Mouse (Mus musculus) liver, embryonic 14.5 days (tissue): Measurements from ENCODE around the gene Acvr1b. TPM values are rescaled to one million over a fixed set of nuclear protein-coding genes. Genes with fewer than 3 reads are reported as not detected.

Experiments used
- ATAC-seq: fragments of 200-750 bp; cut with Nextera tagmentation; 2 replicates; pipeline ENCODE4 v1.8.0; 2017; ENCODE audit warnings: moderate number of reproducible peaks, mild to moderate bottlenecking, moderate library complexity; ENCODE audit not compliant: insufficient read depth
- DNase-seq, 3 experiments: peaks; one replicate each; pipeline ENCODE4 v3.0.0-alpha.2; 2012 to 2013; ENCODE audit warnings: low read depth in 3 of 3, low spot score in 3 of 3
- H3K27ac ChIP-seq: fragments of 300-500 bp; sonication (generic); 2 replicates; pipeline ENCODE4 v1.5.1; 2014; ENCODE audit warnings: moderate library complexity, mild to moderate bottlenecking, control low read depth, inconsistent platforms
- H3K27me3 ChIP-seq: fragments of 300-500 bp; sonication (generic); 2 replicates; pipeline ENCODE4 v1.6.1; 2014; ENCODE audit warnings: mild to moderate bottlenecking, low read length, moderate library complexity; ENCODE audit not compliant: control insufficient read depth, insufficient read depth
- H3K36me3 ChIP-seq: fragments of 300-500 bp; sonication (generic); replicated peaks from 2 replicates; pipeline ENCODE4 v1.6.1; 2014; ENCODE audit warnings: low read depth; ENCODE audit not compliant: control insufficient read depth, insufficient read depth
- H3K4me1 ChIP-seq, 2 experiments: fragments of 200-500 bp in 1 of 2; fragments of 300-500 bp in 1 of 2; sonication (generic) in 1 of 2; replicated peaks; 2 replicates each; pipeline ENCODE4 v1.6.1; 2012 to 2014; ENCODE audit warnings: antibody characterized with exemption in 1 of 2, inconsistent platforms in 1 of 2, low read length in 1 of 2; ENCODE audit not compliant: control insufficient read depth in 2 of 2, insufficient read depth in 2 of 2
- H3K4me2 ChIP-seq: fragments of 300-500 bp; sonication (generic); 2 replicates; pipeline ENCODE4 v1.6.1; 2014; ENCODE audit warnings: low read depth, mild to moderate bottlenecking, control low read depth, moderate library complexity
- H3K4me3 ChIP-seq, 2 experiments: fragments of 200-500 bp in 1 of 2; fragments of 300-500 bp in 1 of 2; sonication (generic) in 1 of 2; 2 replicates each; pipeline ENCODE4 v1.5.1; 2012 to 2014; ENCODE audit warnings: low read depth in 2 of 2, low read length in 2 of 2, mild to moderate bottlenecking in 2 of 2, control low read depth in 1 of 2, inconsistent platforms in 1 of 2, moderate library complexity in 1 of 2; ENCODE audit not compliant: insufficient read depth in 1 of 2
- H3K9ac ChIP-seq: fragments of 300-500 bp; sonication (generic); replicated peaks from 2 replicates; pipeline ENCODE4 v1.6.1; 2014; ENCODE audit warnings: mild to moderate bottlenecking, control low read depth, moderate library complexity
- H3K9me3 ChIP-seq: fragments of 300-500 bp; sonication (generic); 2 replicates; pipeline ENCODE4 v1.6.1; 2016; ENCODE audit warnings: low read length, mixed read lengths; ENCODE audit not compliant: control insufficient read depth
- CTCF ChIP-seq: IDR thresholded peaks from 2 replicates; pipeline ENCODE4 v1.5.1; 2016; ENCODE audit warnings: antibody characterized with exemption, low read depth, control low read depth
- EP300 ChIP-seq: IDR thresholded peaks from 2 replicates; pipeline ENCODE4 v1.6.1; 2016; ENCODE audit warnings: antibody characterized with exemption, low read depth
- WGBS: fragments of 180-500 bp; shearing (Covaris S2); extraction: QIAGEN DNeasy Blood & Tissue Kit; methylation state at CpG from one replicate; pipeline ENCODE4 v1.1.7; 2014; ENCODE audit not compliant: insufficient replicate concordance; 5-methylcytosine and 5-hydroxymethylcytosine counted together
- polyA plus RNA-seq, 2 experiments: library from polyadenylated mRNA; depleted of rRNA in 1 of 2; stranded (reverse) in 1 of 2; unstranded in 1 of 2; fragments of >200 nt; fragmentation: Nextera tagmentation in 1 of 2; extraction: Ambion mirVana in 1 of 2; gene quantifications; 2 replicates each; pipeline versions ENCODE4 v1.2.1 to v1.2.3; 2012 to 2014

The Acvr1b gene
- polyA plus RNA-seq, 2 experiments: 1.3 to 3.2 TPM

- H3K4me3 ChIP-seq: no peak overlapping the region
- no peak overlapping the region for H3K27ac ChIP-seq
- ATAC-seq (no peak), DNase-seq (no peak)
- TF ChIP-seq CTCF (no peak), EP300 (no peak)
- WGBS: 34% methylated on average over 6 of the region's 6 CpGs
- H3K4me2 ChIP-seq: no peak overlapping the region
- H3K36me3 ChIP-seq: no peaks in the 10 kb centered on the region
- no peaks in the 10 kb centered on the region; the same call in 1 of the 2 replicates for H3K27me3 ChIP-seq
- H3K9me3 ChIP-seq: no peaks in the 10 kb centered on the region
- peaks cover 9 to 21% of the 10 kb centered on the region in 2 experiments for H3K4me1 ChIP-seq
- no peak overlapping the region for H3K9ac ChIP-seq
Observed at GRCm38 (mm10) chr15:101148604-101149003, 25.3 kb upstream of the Acvr1b start.

- DNase-seq (no peak), ATAC-seq (no peak)
- Histone ChIP-seq H3K9ac (no peak overlapping the region), H3K27me3 (no peaks in the 10 kb centered on the region; the same call in 1 of the 2 replicates), H3K4me2 (no peak overlapping the region), H3K9me3 (no peaks in the 10 kb centered on the region), H3K36me3 (no peaks in the 10 kb centered on the region), H3K4me1 (peaks cover 6 to 14% of the 10 kb centered on the region in 2 experiments), H3K27ac (no peak overlapping the region), H3K4me3 (no peak overlapping the region)
- TF ChIP-seq CTCF (no peak), EP300 (no peak)
- 44% methylated on average over 9 of the region's 9 CpGs for whole genome bisulfite sequencing
Observed at GRCm38 (mm10) chr15:101151409-101152261, 22.2 kb upstream of the Acvr1b start.

GRCm38 (mm10) chr15:101154700-101155616, 18.9 kb upstream of the Acvr1b start:
- Histone ChIP-seq H3K27me3 (no peaks in the 10 kb centered on the region), H3K9ac (no peak overlapping the region), H3K27ac (no peak overlapping the region), H3K4me2 (no peak overlapping the region), H3K36me3 (no peaks in the 10 kb centered on the region), H3K9me3 (no peaks in the 10 kb centered on the region), H3K4me3 (no peak overlapping the region), H3K4me1 (no peaks in the 10 kb centered on the region)
- DNase-seq: no peak
- no peak for ATAC-seq
- 22% methylated on average over 7 of the region's 7 CpGs for WGBS
- TF ChIP-seq EP300: no peak
- no peak for TF ChIP-seq CTCF

GRCm38 (mm10) chr15:101160128-101160527, 13.7 kb upstream of the Acvr1b start:
- Histone ChIP-seq H3K27me3 (no peaks in the 10 kb centered on the region), H3K9me3 (no peaks in the 10 kb centered on the region), H3K36me3 (no peaks in the 10 kb centered on the region), H3K4me3 (no peak overlapping the region), H3K9ac (no peak overlapping the region), H3K27ac (no peak overlapping the region), H3K4me2 (no peak overlapping the region), H3K4me1 (peaks cover 0 to 4% of the 10 kb centered on the region in 2 experiments; a peak in 1 of 4 replicates)
- TF ChIP-seq CTCF: no peak
- TF ChIP-seq EP300: no peak
- WGBS: 8% methylated on average over 1 of the region's 1 CpGs
- ATAC-seq: no peak
- no peak for DNase-seq

GRCm38 (mm10) chr15:101160591-101160990, 13.3 kb upstream of the Acvr1b start:
- no peak overlapping the region for H3K27ac ChIP-seq
- ATAC-seq: no peak
- H3K9me3 ChIP-seq: no peaks in the 10 kb centered on the region
- 32% methylated on average over 7 of the region's 7 CpGs for WGBS
- peaks cover 0 to 5% of the 10 kb centered on the region in 2 experiments; a peak in 1 of 4 replicates for H3K4me1 ChIP-seq
- H3K27me3 ChIP-seq: no peaks in the 10 kb centered on the region
- H3K36me3 ChIP-seq: no peaks in the 10 kb centered on the region
- no peak overlapping the region for H3K4me2 ChIP-seq
- TF ChIP-seq EP300: no peak
- TF ChIP-seq CTCF: no peak
- no peak for DNase-seq
- H3K4me3 ChIP-seq: no peak overlapping the region
- no peak overlapping the region for H3K9ac ChIP-seq
